Mouse (Mus musculus) midbrain, embryonic 12.5 days (tissue): ENCODE measurements around the gene Lcp1. TPM values are rescaled to one million over a fixed set of nuclear protein-coding genes. Genes with fewer than 3 reads are reported as not detected.

Experiments
- ATAC-seq: fragments of 200-750 bp; cut with Nextera tagmentation; 2 replicates; pipeline ENCODE4 v1.8.0; 2017; ENCODE audit warnings: low read depth, moderate TSS enrichment, moderate library complexity; ENCODE audit not compliant: low FRiP score
- H3K27ac ChIP-seq: fragments of 300-500 bp; sonication (generic); replicated peaks from 2 replicates; pipeline ENCODE4 v1.5.1; 2016; ENCODE audit warnings: mild to moderate bottlenecking
- H3K27me3 ChIP-seq: fragments of 300-500 bp; sonication (generic); 2 replicates; pipeline ENCODE4 v1.6.1; 2016; ENCODE audit warnings: mild to moderate bottlenecking
- H3K36me3 ChIP-seq: fragments of 300-500 bp; sonication (generic); 2 replicates; pipeline ENCODE4 v1.6.1; 2016
- H3K4me1 ChIP-seq: fragments of 300-500 bp; sonication (generic); 2 replicates; pipeline ENCODE4 v1.6.1; 2016
- H3K4me2 ChIP-seq: fragments of 300-500 bp; sonication (generic); replicated peaks from 2 replicates; pipeline ENCODE4 v1.6.1; 2016; ENCODE audit warnings: mild to moderate bottlenecking, moderate library complexity
- H3K4me3 ChIP-seq: fragments of 300-500 bp; sonication (generic); 2 replicates; pipeline ENCODE4 v1.5.1; 2016; ENCODE audit warnings: mild to moderate bottlenecking
- H3K9ac ChIP-seq: fragments of 300-500 bp; sonication (generic); replicated peaks from 2 replicates; pipeline ENCODE4 v1.6.1; 2016; ENCODE audit warnings: mild to moderate bottlenecking, moderate library complexity
- H3K9me3 ChIP-seq: fragments of 300-500 bp; sonication (generic); 2 replicates; pipeline ENCODE4 v1.6.1; 2016; ENCODE audit warnings: mild to moderate bottlenecking
- WGBS: fragments of 180-500 bp; shearing (Covaris S2); methylation state at CpG from one replicate; pipeline ENCODE4 v1.1.7; 2016; 5-methylcytosine and 5-hydroxymethylcytosine counted together
- microRNA-seq: library from miRNA; unstranded; fragments of <30 nt; microRNA quantifications from one replicate; pipeline ENCODE4, GENCODE M21; 2017
- polyA plus RNA-seq: library from polyadenylated mRNA; unstranded; fragments of >200 nt; fragmentation: Nextera tagmentation; extraction: Ambion mirVana; gene quantifications from 2 replicates; pipeline ENCODE4 v1.2.1, GENCODE M21; 2016

Gene Lcp1
- polyA plus RNA-seq, 1 experiment from 2014 or later = 22.6 TPM

GRCm38 (mm10) chr14:75246024-75247000 is 115.4 kb downstream of the Lcp1 start:
- WGBS = 85% methylated on average over 11 of the region's 11 CpGs
- no peaks in the 10 kb centered on the region for H3K9me3 ChIP-seq
- no peak overlapping the region for H3K27ac ChIP-seq
- no peaks in the 10 kb centered on the region for H3K36me3 ChIP-seq
- H3K4me3 ChIP-seq = no peak overlapping the region
- ATAC-seq = no peak
- H3K9ac ChIP-seq = no peak overlapping the region
- no peak overlapping the region for H3K4me2 ChIP-seq
- H3K4me1 ChIP-seq = no peaks in the 10 kb centered on the region
- no peaks in the 10 kb centered on the region for H3K27me3 ChIP-seq

GRCm38 (mm10) chr14:75250432-75250831 is 119.5 kb downstream of the Lcp1 start:
- H3K27ac ChIP-seq = no peak overlapping the region
- WGBS = 86% methylated on average over 3 of the region's 3 CpGs

GRCm38 (mm10) chr14:75256521-75256920 is 125.6 kb downstream of the Lcp1 start:
- no peak overlapping the region for H3K4me2 ChIP-seq
- 51% methylated on average over 5 of the region's 5 CpGs for WGBS
- no peak for ATAC-seq

More at GRCm38 (mm10) chr14:75250432-75250831, 119.5 kb downstream of the Lcp1 start:
- Histone ChIP-seq H3K4me1 (no peaks in the 10 kb centered on the region), H3K36me3 (no peaks in the 10 kb centered on the region), H3K4me2 (no peak overlapping the region), H3K4me3 (no peak overlapping the region), H3K9me3 (no peaks in the 10 kb centered on the region), H3K27me3 (no peaks in the 10 kb centered on the region), H3K9ac (no peak overlapping the region)
- no peak for ATAC-seq

GRCm38 (mm10) chr14:75269531-75269930 is 138.6 kb downstream of the Lcp1 start:
- no peaks in the 10 kb centered on the region for H3K9me3 ChIP-seq
- no peak overlapping the region for H3K4me2 ChIP-seq
- H3K27ac ChIP-seq = no peak overlapping the region
- no peaks in the 10 kb centered on the region for H3K27me3 ChIP-seq
- H3K4me1 ChIP-seq = no peaks in the 10 kb centered on the region
- H3K9ac ChIP-seq = no peak overlapping the region
- H3K36me3 ChIP-seq = no peaks in the 10 kb centered on the region
- no peak for ATAC-seq
- 94% methylated on average over 5 of the region's 5 CpGs for WGBS
- no peak overlapping the region for H3K4me3 ChIP-seq

More at GRCm38 (mm10) chr14:75256521-75256920, 125.6 kb downstream of the Lcp1 start:
- H3K9me3 ChIP-seq = no peaks in the 10 kb centered on the region
- H3K4me1 ChIP-seq = no peaks in the 10 kb centered on the region; the same call in 1 of the 2 replicates
- H3K9ac ChIP-seq = no peak overlapping the region
- H3K36me3 ChIP-seq = no peaks in the 10 kb centered on the region
- no peak overlapping the region for H3K4me3 ChIP-seq
- H3K27me3 ChIP-seq = no peaks in the 10 kb centered on the region
- no peak overlapping the region for H3K27ac ChIP-seq

GRCm38 (mm10) chr14:75279716-75280115 is 148.8 kb downstream of the Lcp1 start:
- peaks cover 3% of the 10 kb centered on the region; the same call in 1 of the 2 replicates for H3K27me3 ChIP-seq
- H3K4me3 ChIP-seq = no peak overlapping the region
- 92% methylated on average over 6 of the region's 6 CpGs for WGBS
- H3K27ac ChIP-seq = no peak overlapping the region
- no peaks in the 10 kb centered on the region for H3K9me3 ChIP-seq
- H3K9ac ChIP-seq = no peak overlapping the region
- ATAC-seq = no peak
- peaks cover 4% of the 10 kb centered on the region for H3K4me1 ChIP-seq
- no peaks in the 10 kb centered on the region for H3K36me3 ChIP-seq
- no peak overlapping the region for H3K4me2 ChIP-seq

- ATAC-seq = no peak
- peaks cover under 1% of the 10 kb centered on the region; the same call in 1 of the 2 replicates for H3K27me3 ChIP-seq
- no peaks in the 10 kb centered on the region for H3K36me3 ChIP-seq
- WGBS = 79% methylated on average over 5 of the region's 5 CpGs
- no peaks in the 10 kb centered on the region for H3K9me3 ChIP-seq
- peaks cover 10% of the 10 kb centered on the region for H3K4me1 ChIP-seq
- H3K4me3 ChIP-seq = no peak overlapping the region
- H3K9ac ChIP-seq = no peak overlapping the region
- H3K27ac ChIP-seq = no peak overlapping the region
- no peak overlapping the region for H3K4me2 ChIP-seq
Observed at GRCm38 (mm10) chr14:75280406-75280805, 149.5 kb downstream of the Lcp1 start.

Small RNA genes within 50 kb of the gene (microRNA-seq; reads per million reads assigned to microRNA genes)
- gene Gm44482 = not detected

Other genes starting within 250 kb of the Lcp1 start
- gene Lrch1, start 183.2 kb upstream of the Lcp1 start, polyA plus RNA-seq = 8.2 and 9.2 TPM in 2 replicates
- gene Rubcnl, start 115.1 kb upstream of the Lcp1 start, polyA plus RNA-seq = 0.13 and 0.22 TPM in 2 replicates
- gene Lrrc63, start 220 bp upstream of the Lcp1 start, polyA plus RNA-seq = 0.14 and 0.15 TPM in 2 replicates
- gene Cpb2, start 111.2 kb downstream of the Lcp1 start, polyA plus RNA-seq = not detected in 2 replicates
- gene Zc3h13, start 153.3 kb downstream of the Lcp1 start, polyA plus RNA-seq = 44.0 and 46.0 TPM in 2 replicates